ENCODE assay signal across 19 mouse cellular contexts in the genomic region with DNA sequence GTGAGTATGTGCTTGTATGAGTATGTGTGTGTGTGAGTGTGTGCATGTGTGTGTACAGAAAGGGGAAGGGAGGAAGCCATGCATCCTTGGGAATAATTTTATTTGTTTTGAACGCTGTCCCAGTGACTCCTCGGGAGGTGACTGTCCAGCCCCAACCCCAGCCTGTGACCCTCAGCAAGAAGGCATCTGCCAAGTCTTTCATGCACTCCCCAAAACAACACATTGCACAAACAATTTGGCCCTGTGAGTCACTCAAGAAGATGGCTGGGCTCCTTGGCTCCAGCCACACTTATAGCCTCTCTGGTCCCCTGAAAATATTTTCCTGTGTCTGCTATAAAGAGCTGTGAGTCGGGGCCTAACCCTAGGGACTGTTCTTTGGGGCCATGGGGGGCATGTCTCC. TPM values are rescaled to one million over a fixed set of nuclear protein-coding genes. Genes with fewer than 3 reads are reported as not detected.
DNase-seq lines count a peak whose midpoint lies in the region; ATAC-seq and TF ChIP-seq lines count a peak whose summit lies in the region.
"Had no signal": no experiment of that assay in that cellular context is flagged by ENCODE, and none has a peak within 500 bp of the region (broad histone marks: within the 10 kb centered on the region; RNA-seq: fewer than 3 reads in every experiment).

No protein-coding gene starts in this region.

- peak; percentile 45 for DNase-seq in kidney, postnatal 10 days
- no peak for DNase-seq in kidney, adult 9 months
- DNase-seq in 3134 (ENCODE audit: extremely low read depth, insufficient read length, low spot score): peak; percentile 65
- peak; percentile 41 for DNase-seq in adrenal gland, postnatal 25 days
- DNase-seq: cerebellum, adult 18-20 months; cerebellum, postnatal 36 days; gastrocnemius, postnatal 25 days; lung, embryonic 14.5 days; right cerebral cortex, postnatal 25 days; thymus, adult 2 months had no signal

- H3ac ChIP-seq in C2C12 (ENCODE audit: control insufficient read depth, insufficient read length, low read depth): no peak overlapping the region

- no peaks in the 10 kb centered on the region for H3K79me2 ChIP-seq in C2C12 (ENCODE audit: control insufficient read depth, insufficient read depth)

- no peaks in the 10 kb centered on the region for H3K79me3 ChIP-seq in C2C12 (ENCODE audit: low read depth)

- H3K4me3 ChIP-seq in C2C12 (ENCODE audit: insufficient read depth, poor library complexity, severe bottlenecking): no peak overlapping the region
- H3K4me3 ChIP-seq: forebrain, embryonic 12.5 days; limb, embryonic 10.5 days; liver, embryonic 12.5 days had no signal

- H3K27me3 ChIP-seq in C2C12 (ENCODE audit: control insufficient read depth, insufficient read depth, insufficient read length): no peaks in the 10 kb centered on the region
- H3K27me3 ChIP-seq: forebrain, embryonic 12.5 days had no signal

- no peak for TF ChIP-seq CTCF in C2C12 (IDR thresholded peaks at IDR 0.05; ENCODE audit: control insufficient read depth, insufficient read depth, insufficient read length)

- H3K36me3 ChIP-seq in C2C12 (ENCODE audit: control insufficient read depth, insufficient read depth): no peaks in the 10 kb centered on the region
- H3K36me3 ChIP-seq: forebrain, embryonic 12.5 days; liver, embryonic 12.5 days had no signal

- no peak for ATAC-seq in megakaryocyte progenitor cell, adult 5-6 weeks (replicated peaks; ENCODE audit: poor library complexity)
- ATAC-seq in cerebellum, adult (ENCODE audit: insufficient number of reproducible peaks, low FRiP score, low TSS enrichment): no peak
- ATAC-seq: intestine, postnatal 0 days; liver, embryonic 12.5 days; midbrain, embryonic 16.5 days had no signal

TF ChIP-seq in C2C12, 6 proteins besides CTCF, POLR2A, EP300 and RAD21:
- TF ChIP-seq FOSL1 (IDR thresholded peaks at IDR 0.05; ENCODE audit: insufficient read depth, low read length, poor library complexity, severe bottlenecking) (no peak), CEBPB (IDR thresholded peaks at IDR 0.05; ENCODE audit: low read depth) (peak; percentile 86), USF1 (IDR thresholded peaks at IDR 0.05; ENCODE audit: low read depth) (no peak), MYOG (IDR thresholded peaks at IDR 0.05; ENCODE audit: control insufficient read depth, extremely low read depth, insufficient read length) (no peak), MAX (IDR thresholded peaks at IDR 0.05) (peak; percentile 15), MYOD1 (IDR thresholded peaks at IDR 0.05; ENCODE audit: control insufficient read depth, insufficient read length, low read depth) (no peak)

RNA-seq across cellular contexts. Expression of gene Tbc1d16, which starts 41.9 kb away (rescaled TPM):
- polyA plus RNA-seq in C2C12 (2012; fragmentation: generic; extraction: Trizol): 4.9 TPM
- total RNA-seq in adrenal gland, postnatal 25 days (2021): 12.7 and 14.3 TPM in 2 replicates
- 1.9 and 2.1 TPM in 2 replicates for total RNA-seq in megakaryocyte progenitor cell, adult 5-6 weeks (2015)
- 2.1 and 3.0 TPM in 2 replicates for total RNA-seq in megakaryocyte progenitor cell, adult 5-6 weeks (2017)

RNA-seq across cellular contexts. Expression of gene Ccdc40, which starts 42.0 kb away (rescaled TPM):
- 0.12 TPM for polyA plus RNA-seq in C2C12 (2012; fragmentation: generic; extraction: Trizol)
- total RNA-seq in adrenal gland, postnatal 25 days (2021): 0.29 and 1.7 TPM in 2 replicates
- 4.4 and 4.9 TPM in 2 replicates for total RNA-seq in megakaryocyte progenitor cell, adult 5-6 weeks (2015)
- total RNA-seq in megakaryocyte progenitor cell, adult 5-6 weeks (2017): 11.2 and 14.3 TPM in 2 replicates
- total RNA-seq: neutrophil, adult 5-6 weeks had no signal
